Mouse (Mus musculus): ENCODE results near the gene Eif2d. TPM values are rescaled to one million over a fixed set of nuclear protein-coding genes. Genes with fewer than 3 reads are reported as not detected.

Eif2d gene
- polyA plus RNA-seq, 1 experiment = 14.4 TPM

- Histone ChIP-seq H3K27ac (ENCODE audit: insufficient read depth, low read depth, low read length) (no peak overlapping the region), H3K36me3 (ENCODE audit: control insufficient read depth, insufficient read depth, low read length) (peaks cover 64% of the 10 kb centered on the region), H3K27me3 (ENCODE audit: control insufficient read depth, insufficient read depth, low read length) (no peaks in the 10 kb centered on the region), H3K4me3 (ENCODE audit: low read depth, low read length) (no peak overlapping the region), H3K4me1 (ENCODE audit: control insufficient read depth, insufficient read depth, insufficient read length, low read length) (no peaks in the 10 kb centered on the region)
- WGBS = 92% methylated on average over 8 of the region's 8 CpGs
- TF ChIP-seq CTCF (IDR thresholded peaks at IDR 0.05; ENCODE audit: extremely low read depth, insufficient read length, insufficient replicate concordance, low read depth, low read length) (no peak), POLR2A (IDR thresholded peaks at IDR 0.05; ENCODE audit: low read depth, low read length) (no peak)
Measured at GRCm38 (mm10) chr1:131175819-131176218, 22.8 kb downstream of the Eif2d start.

GRCm38 (mm10) chr1:131177249-131177648 is 24.3 kb downstream of the Eif2d start:
- WGBS = 80% methylated on average over 4 of the region's 4 CpGs

GRCm38 (mm10) chr1:131178083-131178482 is 25.1 kb downstream of the Eif2d start:
- no peaks in the 10 kb centered on the region for H3K4me1 ChIP-seq (ENCODE audit: control insufficient read depth, insufficient read depth, insufficient read length, low read length)
- TF ChIP-seq CTCF (IDR thresholded peaks at IDR 0.05; ENCODE audit: extremely low read depth, insufficient read length, insufficient replicate concordance, low read depth, low read length) (no peak), POLR2A (IDR thresholded peaks at IDR 0.05; ENCODE audit: low read depth, low read length) (no peak)
- H3K36me3 ChIP-seq (ENCODE audit: control insufficient read depth, insufficient read depth, low read length) = peaks cover 48% of the 10 kb centered on the region
- H3K27ac ChIP-seq (ENCODE audit: insufficient read depth, low read depth, low read length) = no peak overlapping the region
- H3K27me3 ChIP-seq (ENCODE audit: control insufficient read depth, insufficient read depth, low read length) = no peaks in the 10 kb centered on the region
- no peak overlapping the region for H3K4me3 ChIP-seq (ENCODE audit: low read depth, low read length)
- 87% methylated on average over 5 of the region's 5 CpGs for WGBS

More at GRCm38 (mm10) chr1:131177249-131177648, 24.3 kb downstream of the Eif2d start:
- no peaks in the 10 kb centered on the region for H3K27me3 ChIP-seq (ENCODE audit: control insufficient read depth, insufficient read depth, low read length)
- no peaks in the 10 kb centered on the region for H3K4me1 ChIP-seq (ENCODE audit: control insufficient read depth, insufficient read depth, insufficient read length, low read length)
- no peak overlapping the region for H3K4me3 ChIP-seq (ENCODE audit: low read depth, low read length)
- TF ChIP-seq POLR2A (IDR thresholded peaks at IDR 0.05; ENCODE audit: low read depth, low read length) = no peak
- TF ChIP-seq CTCF (IDR thresholded peaks at IDR 0.05; ENCODE audit: extremely low read depth, insufficient read length, insufficient replicate concordance, low read depth, low read length) = no peak
- no peak overlapping the region for H3K27ac ChIP-seq (ENCODE audit: insufficient read depth, low read depth, low read length)
- peaks cover 55% of the 10 kb centered on the region for H3K36me3 ChIP-seq (ENCODE audit: control insufficient read depth, insufficient read depth, low read length)

GRCm38 (mm10) chr1:131180386-131180785 is 27.4 kb downstream of the Eif2d start:
- H3K4me1 ChIP-seq (ENCODE audit: control insufficient read depth, insufficient read depth, insufficient read length, low read length) = peaks cover 4% of the 10 kb centered on the region; the same call in 1 of the 2 replicates
- H3K27ac ChIP-seq (ENCODE audit: insufficient read depth, low read depth, low read length) = no peak overlapping the region
- H3K4me3 ChIP-seq (ENCODE audit: low read depth, low read length) = no peak overlapping the region
- WGBS = 97% methylated on average over 7 of the region's 7 CpGs
- TF ChIP-seq CTCF (IDR thresholded peaks at IDR 0.05; ENCODE audit: extremely low read depth, insufficient read length, insufficient replicate concordance, low read depth, low read length) = no peak
- no peak for TF ChIP-seq POLR2A (IDR thresholded peaks at IDR 0.05; ENCODE audit: low read depth, low read length)
- H3K27me3 ChIP-seq (ENCODE audit: control insufficient read depth, insufficient read depth, low read length) = no peaks in the 10 kb centered on the region
- H3K36me3 ChIP-seq (ENCODE audit: control insufficient read depth, insufficient read depth, low read length) = peaks cover 34% of the 10 kb centered on the region

GRCm38 (mm10) chr1:131181642-131182527 is 28.9 kb downstream of the Eif2d start:
- 60% methylated on average over 9 of the region's 9 CpGs for WGBS
- TF ChIP-seq CTCF (IDR thresholded peaks at IDR 0.05; ENCODE audit: extremely low read depth, insufficient read length, insufficient replicate concordance, low read depth, low read length) = peak; percentile 87
- TF ChIP-seq POLR2A (IDR thresholded peaks at IDR 0.05; ENCODE audit: low read depth, low read length) = no peak
- Histone ChIP-seq H3K27ac (ENCODE audit: insufficient read depth, low read depth, low read length) (no peak overlapping the region), H3K27me3 (ENCODE audit: control insufficient read depth, insufficient read depth, low read length) (no peaks in the 10 kb centered on the region), H3K4me1 (ENCODE audit: control insufficient read depth, insufficient read depth, insufficient read length, low read length) (peaks cover 4% of the 10 kb centered on the region; the same call in 1 of the 2 replicates), H3K4me3 (ENCODE audit: low read depth, low read length) (no peak overlapping the region), H3K36me3 (ENCODE audit: control insufficient read depth, insufficient read depth, low read length) (peaks cover 23% of the 10 kb centered on the region)

GRCm38 (mm10) chr1:131183201-131183600 is 30.2 kb downstream of the Eif2d start:
- Histone ChIP-seq H3K27me3 (ENCODE audit: control insufficient read depth, insufficient read depth, low read length) (no peaks in the 10 kb centered on the region), H3K36me3 (ENCODE audit: control insufficient read depth, insufficient read depth, low read length) (peaks cover 15% of the 10 kb centered on the region), H3K4me3 (ENCODE audit: low read depth, low read length) (no peak overlapping the region), H3K27ac (ENCODE audit: insufficient read depth, low read depth, low read length) (no peak overlapping the region), H3K4me1 (ENCODE audit: control insufficient read depth, insufficient read depth, insufficient read length, low read length) (peaks cover 4% of the 10 kb centered on the region; the same call in 1 of the 2 replicates)
- TF ChIP-seq POLR2A (IDR thresholded peaks at IDR 0.05; ENCODE audit: low read depth, low read length) (no peak), CTCF (IDR thresholded peaks at IDR 0.05; ENCODE audit: extremely low read depth, insufficient read length, insufficient replicate concordance, low read depth, low read length) (no peak)
- WGBS = 78% methylated on average over 7 of the region's 7 CpGs

GRCm38 (mm10) chr1:131184253-131184955 is 31.4 kb downstream of the Eif2d start:
- Histone ChIP-seq H3K36me3 (ENCODE audit: control insufficient read depth, insufficient read depth, low read length) (peaks cover 12% of the 10 kb centered on the region), H3K4me1 (ENCODE audit: control insufficient read depth, insufficient read depth, insufficient read length, low read length) (peaks cover 7% of the 10 kb centered on the region; the same call in 1 of the 2 replicates), H3K27ac (ENCODE audit: insufficient read depth, low read depth, low read length) (no peak overlapping the region), H3K4me3 (ENCODE audit: low read depth, low read length) (no peak overlapping the region), H3K27me3 (ENCODE audit: control insufficient read depth, insufficient read depth, low read length) (no peaks in the 10 kb centered on the region)
- TF ChIP-seq CTCF (IDR thresholded peaks at IDR 0.05; ENCODE audit: extremely low read depth, insufficient read length, insufficient replicate concordance, low read depth, low read length) (no peak), POLR2A (IDR thresholded peaks at IDR 0.05; ENCODE audit: low read depth, low read length) (no peak)
- 19% methylated on average over 9 of the region's 9 CpGs for WGBS

All from small intestine, adult 2 months (tissue).